Mouse (Mus musculus): ENCODE data around the gene Slc25a11.

DNA sequence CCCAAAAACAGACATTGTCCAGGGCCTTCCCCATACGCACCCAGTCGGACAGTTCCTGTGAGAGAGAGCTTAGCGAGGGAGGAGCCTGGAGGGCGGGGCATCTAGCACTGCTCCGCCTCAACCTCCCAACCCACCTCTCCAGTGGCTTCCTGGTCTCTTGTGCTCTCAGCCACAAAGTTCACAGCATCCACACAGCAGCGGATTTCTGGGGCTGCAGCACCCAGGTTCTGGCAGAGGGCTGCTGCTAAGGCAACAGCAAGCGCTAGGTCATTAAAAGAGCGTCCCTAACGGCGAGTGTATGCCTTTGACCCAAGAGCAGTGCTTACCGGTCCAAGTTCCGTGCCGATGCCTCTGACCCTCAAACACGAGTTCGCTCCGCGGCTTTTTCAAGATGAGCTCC, 32.2 kb downstream of the Slc25a11 start:
- no peak for TF ChIP-seq CTCF (IDR thresholded peaks at IDR 0.05; ENCODE audit: low read depth)
- TF ChIP-seq EP300 (IDR thresholded peaks at IDR 0.05; ENCODE audit: low read depth), result no peak

All from liver, embryonic 14.5 days (tissue).